Mouse (Mus musculus): Measurements from ENCODE around the gene Klk1. TPM values are rescaled to one million over a fixed set of nuclear protein-coding genes. Genes with fewer than 3 reads are reported as not detected.
A peak's percentile ranks its signal among the peaks of the same experiment; 100 is the strongest.

Gene Klk1
- polyA plus RNA-seq, 1 experiment from 2014 or later: 9.7 TPM

GRCm38 (mm10) chr7:44240712-44241111 lies 15.6 kb downstream of the Klk1 start:
- Histone ChIP-seq H3K27ac (replicated peaks) (no peak overlapping the region), H3K4me3 (ENCODE audit: low read depth, low read length) (no peak overlapping the region), H3K9ac (ENCODE audit: low read length) (no peak overlapping the region), H3K9me3 (ENCODE audit: control insufficient read depth, low read length) (no peaks in the 10 kb centered on the region), H3K27me3 (ENCODE audit: control insufficient read depth, insufficient read depth, low read length) (no peaks in the 10 kb centered on the region), H3K4me2 (replicated peaks; ENCODE audit: low read depth) (no peak overlapping the region), H3K4me1 (replicated peaks; ENCODE audit: control insufficient read depth, insufficient read depth) (no peaks in the 10 kb centered on the region), H3K36me3 (ENCODE audit: control insufficient read depth, insufficient read depth, low read length) (no peaks in the 10 kb centered on the region)
- ATAC-seq (ENCODE audit: low FRiP score, low TSS enrichment): no peak
- no peak for DNase-seq (ENCODE audit: low spot score)
- no peak for TF ChIP-seq CTCF (IDR thresholded peaks at IDR 0.05; ENCODE audit: low read depth)
- TF ChIP-seq EP300 (optimal IDR thresholded peaks at IDR 0.05): no peak
- 59% methylated on average over 1 of the region's 1 CpGs for WGBS

GRCm38 (mm10) chr7:44241163-44241562 lies 16.0 kb downstream of the Klk1 start:
- Histone ChIP-seq H3K9me3 (ENCODE audit: control insufficient read depth, low read length) (no peaks in the 10 kb centered on the region), H3K4me1 (replicated peaks; ENCODE audit: control insufficient read depth, insufficient read depth) (no peaks in the 10 kb centered on the region), H3K9ac (ENCODE audit: low read length) (no peak overlapping the region), H3K27me3 (ENCODE audit: control insufficient read depth, insufficient read depth, low read length) (no peaks in the 10 kb centered on the region), H3K27ac (replicated peaks) (no peak overlapping the region), H3K4me2 (replicated peaks; ENCODE audit: low read depth) (no peak overlapping the region), H3K36me3 (ENCODE audit: control insufficient read depth, insufficient read depth, low read length) (no peaks in the 10 kb centered on the region), H3K4me3 (ENCODE audit: low read depth, low read length) (no peak overlapping the region)
- DNase-seq (ENCODE audit: low spot score): no peak
- ATAC-seq (ENCODE audit: low FRiP score, low TSS enrichment): no peak
- TF ChIP-seq CTCF (IDR thresholded peaks at IDR 0.05; ENCODE audit: low read depth) (peak; percentile 34), EP300 (optimal IDR thresholded peaks at IDR 0.05) (no peak)
- 47% methylated on average over 2 of the region's 2 CpGs for WGBS

DNA sequence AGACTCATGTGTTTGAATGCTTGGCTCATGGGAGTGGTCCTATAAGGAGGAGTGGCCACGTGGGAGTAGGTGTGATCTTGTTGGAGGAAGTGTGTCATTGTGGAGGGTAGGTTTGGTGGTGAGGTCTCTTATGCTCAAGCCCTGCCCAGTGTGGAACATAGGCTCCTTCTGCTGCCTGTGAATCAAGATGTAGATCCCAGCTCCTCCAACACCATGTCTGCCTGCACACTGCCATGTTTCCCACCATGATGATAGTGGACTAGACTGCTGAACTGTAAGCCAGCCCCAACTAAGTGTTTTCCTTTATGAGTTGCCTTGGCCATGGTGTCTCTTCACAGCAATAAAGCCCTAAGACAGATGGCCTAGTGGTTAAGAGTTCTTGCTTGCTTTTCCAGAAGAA lies 18.9 kb downstream of the Klk1 start:
- Histone ChIP-seq H3K9me3 (ENCODE audit: control insufficient read depth, low read length) (no peaks in the 10 kb centered on the region), H3K4me3 (ENCODE audit: low read depth, low read length) (no peak overlapping the region), H3K9ac (ENCODE audit: low read length) (no peak overlapping the region), H3K36me3 (ENCODE audit: control insufficient read depth, insufficient read depth, low read length) (no peaks in the 10 kb centered on the region), H3K27ac (replicated peaks) (no peak overlapping the region), H3K27me3 (ENCODE audit: control insufficient read depth, insufficient read depth, low read length) (no peaks in the 10 kb centered on the region), H3K4me2 (replicated peaks; ENCODE audit: low read depth) (no peak overlapping the region), H3K4me1 (replicated peaks; ENCODE audit: control insufficient read depth, insufficient read depth) (no peaks in the 10 kb centered on the region; the same call in 1 of the 2 replicates)
- TF ChIP-seq EP300 (optimal IDR thresholded peaks at IDR 0.05) (no peak), CTCF (IDR thresholded peaks at IDR 0.05; ENCODE audit: low read depth) (no peak)
- WGBS: 44% methylated on average over 1 of the region's 1 CpGs
- DNase-seq (ENCODE audit: low spot score): no peak
- ATAC-seq (ENCODE audit: low FRiP score, low TSS enrichment): no peak

GRCm38 (mm10) chr7:44246055-44246983 lies 21.2 kb downstream of the Klk1 start, which contains the start of the genes 1700028J19Rik and 2410002F23Rik:
Gene 1700028J19Rik (minus strand): TSS chr7:44246695.
Gene 2410002F23Rik (plus strand): TSS chr7:44246722.
- Histone ChIP-seq H3K9ac (ENCODE audit: low read length) (peak within 1 kb of the TSS; percentile 92), H3K4me3 (ENCODE audit: low read depth, low read length) (peak within 1 kb of the TSS; percentile 75), H3K4me2 (replicated peaks; ENCODE audit: low read depth) (peak within 1 kb of the TSS; percentile 70), H3K4me1 (replicated peaks; ENCODE audit: control insufficient read depth, insufficient read depth) (no peaks in the 10 kb centered on the region; the same call in 1 of the 2 replicates), H3K27ac (replicated peaks) (peak within 1 kb of the TSS; percentile 95), H3K27me3 (ENCODE audit: control insufficient read depth, insufficient read depth, low read length) (no peaks in the 10 kb centered on the region), H3K9me3 (ENCODE audit: control insufficient read depth, low read length) (no peaks in the 10 kb centered on the region), H3K36me3 (ENCODE audit: control insufficient read depth, insufficient read depth, low read length) (no peaks in the 10 kb centered on the region; the same call in 1 of the 2 replicates)
- TF ChIP-seq EP300 (optimal IDR thresholded peaks at IDR 0.05): peak; percentile 93
- TF ChIP-seq CTCF (IDR thresholded peaks at IDR 0.05; ENCODE audit: low read depth): no peak
- DNase-seq (ENCODE audit: low spot score) (peak; percentile 91), ATAC-seq (ENCODE audit: low FRiP score, low TSS enrichment) (peak; percentile 87)
- under 1% methylated on average over 62 of the region's 62 CpGs for WGBS

DNA sequence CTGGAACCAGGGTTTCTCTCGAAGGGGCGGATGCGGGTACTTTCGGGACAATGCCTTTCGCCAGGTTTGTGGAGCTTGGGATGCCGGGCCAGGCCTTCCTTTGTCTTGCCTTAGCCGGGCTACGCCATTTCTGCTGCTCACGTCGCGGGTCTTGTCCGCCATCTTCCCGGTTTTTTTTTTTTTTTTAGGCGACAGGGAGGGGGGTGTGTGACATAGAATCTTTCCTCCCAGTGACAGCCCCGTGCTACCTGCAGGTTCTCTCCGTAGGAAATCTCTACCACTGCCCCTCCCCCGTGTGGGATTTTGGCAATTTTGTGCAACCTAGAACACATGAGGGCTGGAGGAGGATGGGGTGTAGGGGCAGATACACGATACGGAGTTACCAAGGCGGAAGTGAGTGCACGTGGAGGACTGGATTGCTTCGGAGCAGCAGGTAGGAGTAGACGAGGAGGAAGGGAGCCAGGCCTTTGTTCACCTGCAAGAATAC lies 21.9 kb downstream of the Klk1 start:
- Histone ChIP-seq H3K36me3 (ENCODE audit: control insufficient read depth, insufficient read depth, low read length) (no peaks in the 10 kb centered on the region; the same call in 1 of the 2 replicates), H3K4me1 (replicated peaks; ENCODE audit: control insufficient read depth, insufficient read depth) (no peaks in the 10 kb centered on the region; the same call in 1 of the 2 replicates), H3K4me2 (replicated peaks; ENCODE audit: low read depth) (peak overlapping the region; percentile 70), H3K4me3 (ENCODE audit: low read depth, low read length) (peak overlapping the region; percentile 75), H3K9ac (ENCODE audit: low read length) (peak overlapping the region; percentile 92), H3K27me3 (ENCODE audit: control insufficient read depth, insufficient read depth, low read length) (no peaks in the 10 kb centered on the region), H3K27ac (replicated peaks) (peak overlapping the region; percentile 95), H3K9me3 (ENCODE audit: control insufficient read depth, low read length) (no peaks in the 10 kb centered on the region)
- WGBS: under 1% methylated on average over 23 of the region's 23 CpGs
- ATAC-seq (ENCODE audit: low FRiP score, low TSS enrichment) (peak; percentile 48), DNase-seq (ENCODE audit: low spot score) (peak; percentile 71)
- TF ChIP-seq EP300 (optimal IDR thresholded peaks at IDR 0.05): peak; percentile 7
- no peak for TF ChIP-seq CTCF (IDR thresholded peaks at IDR 0.05; ENCODE audit: low read depth)
